Mouse (Mus musculus): ENCODE data around the gene Fam120a. TPM values are rescaled to one million over a fixed set of nuclear protein-coding genes. Genes with fewer than 3 reads are reported as not detected.

The Fam120a gene
- polyA plus RNA-seq, 1 experiment from 2014 or later, result 17.3 TPM

DNA sequence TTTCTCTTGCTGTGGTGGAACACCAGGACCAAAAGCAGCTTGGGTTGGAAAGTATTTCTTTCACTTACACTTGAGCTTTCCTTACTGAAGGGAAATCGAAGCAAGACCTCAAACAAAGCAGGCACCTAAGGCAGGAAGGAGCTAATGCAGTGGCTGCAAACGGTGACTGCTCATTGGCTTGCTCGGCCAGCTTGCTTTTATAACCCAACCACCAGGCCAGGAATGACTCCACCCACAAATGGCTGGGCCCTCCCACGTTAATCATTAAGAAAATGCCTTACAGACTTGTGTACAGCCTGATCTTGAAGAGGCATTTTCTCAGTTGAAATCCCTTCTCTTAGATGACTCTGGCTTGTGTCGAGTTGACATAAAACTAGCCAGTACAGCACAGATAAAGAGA is 3.2 kb upstream of the Fam120a start:
- H3K27me3 ChIP-seq (ENCODE audit: control insufficient read depth, insufficient read depth, low read length), result no peaks in the 10 kb centered on the region
- 76% methylated on average over 5 of the region's 5 CpGs for WGBS
- no peaks in the 10 kb centered on the region for H3K9me3 ChIP-seq (ENCODE audit: control insufficient read depth, low read length)
- no peak overlapping the region for H3K9ac ChIP-seq (replicated peaks; ENCODE audit: low read length)
- no peak for DNase-seq
- no peak overlapping the region for H3K4me2 ChIP-seq (ENCODE audit: low read length)
- no peak overlapping the region for H3K4me3 ChIP-seq (replicated peaks; ENCODE audit: low read depth, low read length)
- ATAC-seq (ENCODE audit: low FRiP score, low TSS enrichment), result no peak
- no peaks in the 10 kb centered on the region for H3K36me3 ChIP-seq (ENCODE audit: control insufficient read depth, insufficient read depth, low read length)
- H3K27ac ChIP-seq (replicated peaks; ENCODE audit: low read depth, low read length), result no peak overlapping the region
- H3K4me1 ChIP-seq (ENCODE audit: control insufficient read depth, insufficient read depth, low read length), result peaks cover 9% of the 10 kb centered on the region

DNA sequence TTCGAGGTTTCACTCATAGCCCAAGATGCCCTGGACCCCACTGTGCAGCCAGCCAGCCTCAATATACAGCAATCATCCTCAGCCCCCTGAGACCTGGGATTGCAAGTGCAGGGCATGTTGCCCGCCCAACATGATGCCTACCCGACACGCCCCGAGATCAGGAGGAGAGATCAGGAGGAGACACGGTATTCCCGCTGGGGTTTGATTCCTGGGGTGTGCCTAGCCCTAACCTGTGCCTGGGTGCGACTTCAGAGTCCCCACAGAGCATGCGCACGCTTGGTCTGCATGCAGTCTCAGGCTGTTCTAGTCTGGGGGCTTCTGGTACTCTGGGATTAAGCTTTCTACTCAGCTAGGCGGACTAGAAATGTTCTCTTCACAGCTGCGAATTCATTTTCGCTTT is 2.7 kb upstream of the Fam120a start:
- no peak for ATAC-seq (ENCODE audit: low FRiP score, low TSS enrichment)
- no peaks in the 10 kb centered on the region for H3K27me3 ChIP-seq (ENCODE audit: control insufficient read depth, insufficient read depth, low read length)
- DNase-seq, result no peak
- no peak overlapping the region for H3K9ac ChIP-seq (replicated peaks; ENCODE audit: low read length)
- H3K36me3 ChIP-seq (ENCODE audit: control insufficient read depth, insufficient read depth, low read length), result no peaks in the 10 kb centered on the region
- H3K4me2 ChIP-seq (ENCODE audit: low read length), result no peak overlapping the region
- no peaks in the 10 kb centered on the region for H3K9me3 ChIP-seq (ENCODE audit: control insufficient read depth, low read length)
- no peak overlapping the region for H3K27ac ChIP-seq (replicated peaks; ENCODE audit: low read depth, low read length)
- 67% methylated on average over 13 of the region's 13 CpGs for WGBS
- no peak overlapping the region for H3K4me3 ChIP-seq (replicated peaks; ENCODE audit: low read depth, low read length)
- peaks cover 14% of the 10 kb centered on the region for H3K4me1 ChIP-seq (ENCODE audit: control insufficient read depth, insufficient read depth, low read length)

DNA sequence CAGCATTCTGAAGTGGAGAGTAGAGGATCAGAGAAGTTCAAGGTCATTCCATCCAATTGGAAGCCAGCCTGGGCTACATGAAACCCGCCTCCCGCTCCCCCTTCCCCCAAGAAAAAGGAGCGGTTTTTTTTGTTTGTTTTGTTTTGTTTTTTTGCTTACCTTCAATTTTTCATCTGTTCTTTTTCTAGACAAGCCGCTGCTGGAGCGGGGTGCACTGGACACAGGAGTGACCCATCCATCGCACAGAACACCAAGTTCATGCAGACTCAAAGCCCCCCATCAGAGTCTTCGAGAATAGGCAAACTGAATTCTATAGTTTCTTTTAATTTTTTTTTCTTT is 902 bp upstream of the Fam120a start:
- peak overlapping the region; percentile 97 for H3K27ac ChIP-seq (replicated peaks; ENCODE audit: low read depth, low read length)
- no peaks in the 10 kb centered on the region for H3K27me3 ChIP-seq (ENCODE audit: control insufficient read depth, insufficient read depth, low read length)
- no peak for ATAC-seq (ENCODE audit: low FRiP score, low TSS enrichment)
- DNase-seq, result no peak
- H3K9me3 ChIP-seq (ENCODE audit: control insufficient read depth, low read length), result no peaks in the 10 kb centered on the region
- 9% methylated on average over 7 of the region's 7 CpGs for WGBS
- H3K4me2 ChIP-seq (ENCODE audit: low read length), result peak overlapping the region; percentile 99
- H3K9ac ChIP-seq (replicated peaks; ENCODE audit: low read length), result peak overlapping the region; percentile 90
- H3K4me1 ChIP-seq (ENCODE audit: control insufficient read depth, insufficient read depth, low read length), result peaks cover 22% of the 10 kb centered on the region
- peak overlapping the region; percentile 89 for H3K4me3 ChIP-seq (replicated peaks; ENCODE audit: low read depth, low read length)
- H3K36me3 ChIP-seq (ENCODE audit: control insufficient read depth, insufficient read depth, low read length), result no peaks in the 10 kb centered on the region

DNA sequence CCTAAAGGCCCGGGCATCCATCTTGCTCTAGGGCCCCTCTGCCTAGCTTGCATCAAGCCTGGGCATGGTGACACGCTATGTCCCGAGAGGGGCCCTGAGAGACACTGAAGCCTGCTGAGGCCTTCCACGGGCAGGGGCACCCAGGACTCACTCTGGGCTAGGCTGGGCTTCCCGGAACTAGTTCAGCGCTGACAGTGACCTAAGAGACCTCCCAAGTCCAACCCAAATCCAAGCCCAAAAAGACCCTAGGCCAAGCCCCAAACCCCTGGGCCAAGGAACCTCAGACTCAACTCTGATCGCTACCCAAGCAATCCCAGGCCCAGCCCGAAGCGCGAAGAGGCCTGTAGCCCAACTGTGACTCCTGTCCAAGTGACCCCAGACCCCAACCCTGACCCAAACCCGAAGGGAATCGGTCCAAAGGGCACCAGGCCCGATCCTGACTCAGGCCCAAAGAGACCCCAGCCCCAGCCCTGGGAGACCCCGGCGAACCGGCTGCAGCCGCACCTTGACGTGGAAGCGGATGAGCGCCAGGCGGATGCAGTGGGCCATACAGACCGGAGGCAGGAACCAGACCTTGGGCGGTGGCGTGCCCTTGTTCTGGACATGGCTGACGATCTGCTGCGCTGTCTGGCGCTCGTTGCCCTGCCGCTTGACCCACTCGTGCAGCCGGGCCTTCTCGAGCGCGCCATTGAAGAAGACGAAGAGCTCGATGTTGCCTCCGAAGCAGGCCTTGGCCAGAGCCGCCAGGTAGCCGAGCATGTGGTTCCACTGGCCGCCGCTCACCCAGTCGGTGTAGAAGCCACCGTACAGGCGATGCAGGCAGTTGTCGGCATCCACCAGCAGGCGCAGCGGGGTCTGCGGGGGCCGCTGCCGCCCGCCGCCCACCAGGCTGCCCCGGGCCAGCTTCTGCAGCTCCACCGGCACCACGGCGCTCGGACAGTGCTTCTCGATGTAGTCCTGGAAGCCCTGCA is 681 bp downstream of the Fam120a start:
- H3K9ac ChIP-seq (replicated peaks; ENCODE audit: low read length), result peak overlapping the region; percentile 90

DNA sequence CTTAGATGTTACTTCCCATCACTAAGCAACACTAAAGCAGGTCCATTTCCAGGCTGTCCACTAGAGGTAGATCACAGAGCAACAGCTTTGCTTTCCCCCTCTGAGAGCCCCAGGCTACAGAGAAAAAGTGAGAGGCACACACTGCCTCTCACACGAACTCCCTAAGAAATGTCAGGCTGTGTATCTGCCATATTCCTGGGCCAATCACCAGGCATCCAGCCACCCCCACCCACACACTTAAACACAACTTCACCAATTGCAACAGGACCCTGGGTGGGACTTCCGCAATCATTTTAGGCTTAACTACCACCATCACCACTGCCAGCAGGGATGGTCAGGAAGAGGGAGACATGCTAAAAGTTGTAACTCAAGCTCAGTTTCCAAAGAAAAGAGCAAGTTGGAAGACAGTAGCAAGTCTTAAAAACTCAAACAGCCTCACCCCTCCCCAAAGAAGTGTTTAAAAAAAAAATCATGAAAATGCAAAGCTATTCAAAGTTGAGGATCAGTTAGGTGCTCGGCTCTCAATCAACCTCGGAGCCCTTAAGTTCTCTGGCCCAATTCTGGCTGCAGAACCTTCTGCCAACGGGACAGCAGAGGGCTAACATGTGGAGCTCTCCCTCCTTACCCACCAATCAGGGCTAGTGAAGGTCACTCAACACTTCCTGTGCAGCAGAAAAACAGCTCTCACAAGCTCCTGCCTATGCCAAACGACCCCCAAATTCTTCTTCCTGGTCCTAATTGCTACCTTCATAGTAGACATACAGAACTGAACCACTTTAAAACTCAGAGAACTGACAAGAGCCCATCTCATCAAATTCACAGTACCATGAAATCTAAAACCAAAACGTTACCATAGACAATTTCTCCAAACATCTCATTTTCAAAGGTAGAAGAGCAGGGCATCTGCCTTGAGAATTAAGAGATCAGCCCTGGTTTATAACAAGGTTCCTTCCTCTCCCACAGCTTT is 2.0 kb downstream of the Fam120a start:
- H3K4me1 ChIP-seq (ENCODE audit: control insufficient read depth, insufficient read depth, low read length), result peaks cover 25% of the 10 kb centered on the region
- peak overlapping the region; percentile 90 for H3K9ac ChIP-seq (replicated peaks; ENCODE audit: low read length)
- no peaks in the 10 kb centered on the region for H3K36me3 ChIP-seq (ENCODE audit: control insufficient read depth, insufficient read depth, low read length)
- DNase-seq (peak; percentile 70), ATAC-seq (ENCODE audit: low FRiP score, low TSS enrichment) (no peak)
- peak overlapping the region; percentile 89 for H3K4me3 ChIP-seq (replicated peaks; ENCODE audit: low read depth, low read length)
- 20% methylated on average over 7 of the region's 7 CpGs for WGBS
- H3K27ac ChIP-seq (replicated peaks; ENCODE audit: low read depth, low read length), result no peak overlapping the region
- peak overlapping the region; percentile 99 for H3K4me2 ChIP-seq (ENCODE audit: low read length)
- no peaks in the 10 kb centered on the region for H3K27me3 ChIP-seq (ENCODE audit: control insufficient read depth, insufficient read depth, low read length)
- H3K9me3 ChIP-seq (ENCODE audit: control insufficient read depth, low read length), result no peaks in the 10 kb centered on the region

More for the DNA sequence above, 681 bp downstream of the Fam120a start:
- H3K4me2 ChIP-seq (ENCODE audit: low read length), result peak overlapping the region; percentile 99
- peak overlapping the region; percentile 97 for H3K27ac ChIP-seq (replicated peaks; ENCODE audit: low read depth, low read length)
- H3K9me3 ChIP-seq (ENCODE audit: control insufficient read depth, low read length), result no peaks in the 10 kb centered on the region
- H3K36me3 ChIP-seq (ENCODE audit: control insufficient read depth, insufficient read depth, low read length), result no peaks in the 10 kb centered on the region
- H3K4me1 ChIP-seq (ENCODE audit: control insufficient read depth, insufficient read depth, low read length), result peaks cover 25% of the 10 kb centered on the region
- WGBS, result under 1% methylated on average over 58 of the region's 58 CpGs
- ATAC-seq (ENCODE audit: low FRiP score, low TSS enrichment), result peak; percentile 7; the same call in 1 of the 2 replicates
- H3K4me3 ChIP-seq (replicated peaks; ENCODE audit: low read depth, low read length), result peak overlapping the region; percentile 89
- H3K27me3 ChIP-seq (ENCODE audit: control insufficient read depth, insufficient read depth, low read length), result no peaks in the 10 kb centered on the region
- peak; percentile 66 for DNase-seq

DNA sequence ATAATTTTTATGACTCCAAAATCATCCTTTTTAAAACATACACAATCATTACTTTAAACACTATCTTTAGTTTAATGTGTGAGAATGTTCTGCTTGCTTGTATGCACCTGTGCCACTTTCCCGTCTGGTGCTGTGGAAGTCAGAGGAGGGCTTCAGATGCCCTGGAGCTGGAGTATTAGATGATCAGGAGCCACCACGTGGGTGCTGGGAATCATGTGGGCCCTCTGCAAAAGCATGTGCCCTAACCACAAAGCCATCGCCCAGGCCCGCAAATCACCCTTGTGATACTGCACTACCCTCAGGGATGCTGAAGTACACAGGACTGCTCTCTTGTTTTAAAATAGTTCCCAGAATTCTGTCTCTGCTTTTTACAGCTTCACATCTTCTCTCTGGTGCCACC is 3.0 kb downstream of the Fam120a start:
- Histone ChIP-seq H3K27me3 (ENCODE audit: control insufficient read depth, insufficient read depth, low read length) (no peaks in the 10 kb centered on the region), H3K27ac (replicated peaks; ENCODE audit: low read depth, low read length) (no peak overlapping the region), H3K36me3 (ENCODE audit: control insufficient read depth, insufficient read depth, low read length) (no peaks in the 10 kb centered on the region), H3K4me2 (ENCODE audit: low read length) (peak overlapping the region; percentile 99), H3K9ac (replicated peaks; ENCODE audit: low read length) (no peak overlapping the region), H3K9me3 (ENCODE audit: control insufficient read depth, low read length) (no peaks in the 10 kb centered on the region), H3K4me3 (replicated peaks; ENCODE audit: low read depth, low read length) (no peak overlapping the region), H3K4me1 (ENCODE audit: control insufficient read depth, insufficient read depth, low read length) (peaks cover 25% of the 10 kb centered on the region)
- WGBS, result 79% methylated on average over 4 of the region's 4 CpGs
- ATAC-seq (ENCODE audit: low FRiP score, low TSS enrichment) (no peak), DNase-seq (no peak)

DNA sequence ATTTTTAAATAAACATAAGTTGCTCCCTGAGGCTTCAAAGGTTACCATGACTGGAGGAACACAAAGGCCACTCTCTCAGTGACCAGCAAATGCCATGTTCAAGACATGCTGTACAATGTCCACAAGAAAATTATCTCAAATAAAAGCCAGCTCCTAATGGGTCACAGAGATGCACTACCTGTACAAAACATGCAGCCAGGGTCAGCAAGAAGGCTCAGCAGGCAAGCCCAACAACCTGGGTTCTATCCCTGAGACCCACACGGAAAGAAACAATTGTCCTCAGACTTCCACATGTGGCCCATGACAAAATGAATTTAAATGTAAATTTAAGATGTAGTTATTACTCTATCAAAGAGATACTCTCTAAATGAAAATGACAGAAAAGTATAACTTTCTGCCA is 4.7 kb downstream of the Fam120a start:
- 78% methylated on average over 1 of the region's 1 CpGs for WGBS
- Histone ChIP-seq H3K4me3 (replicated peaks; ENCODE audit: low read depth, low read length) (no peak overlapping the region), H3K36me3 (ENCODE audit: control insufficient read depth, insufficient read depth, low read length) (no peaks in the 10 kb centered on the region), H3K4me1 (ENCODE audit: control insufficient read depth, insufficient read depth, low read length) (peaks cover 25% of the 10 kb centered on the region), H3K9me3 (ENCODE audit: control insufficient read depth, low read length) (no peaks in the 10 kb centered on the region), H3K27me3 (ENCODE audit: control insufficient read depth, insufficient read depth, low read length) (no peaks in the 10 kb centered on the region), H3K27ac (replicated peaks; ENCODE audit: low read depth, low read length) (no peak overlapping the region), H3K9ac (replicated peaks; ENCODE audit: low read length) (no peak overlapping the region), H3K4me2 (ENCODE audit: low read length) (no peak overlapping the region)
- DNase-seq (no peak), ATAC-seq (ENCODE audit: low FRiP score, low TSS enrichment) (no peak)

DNA sequence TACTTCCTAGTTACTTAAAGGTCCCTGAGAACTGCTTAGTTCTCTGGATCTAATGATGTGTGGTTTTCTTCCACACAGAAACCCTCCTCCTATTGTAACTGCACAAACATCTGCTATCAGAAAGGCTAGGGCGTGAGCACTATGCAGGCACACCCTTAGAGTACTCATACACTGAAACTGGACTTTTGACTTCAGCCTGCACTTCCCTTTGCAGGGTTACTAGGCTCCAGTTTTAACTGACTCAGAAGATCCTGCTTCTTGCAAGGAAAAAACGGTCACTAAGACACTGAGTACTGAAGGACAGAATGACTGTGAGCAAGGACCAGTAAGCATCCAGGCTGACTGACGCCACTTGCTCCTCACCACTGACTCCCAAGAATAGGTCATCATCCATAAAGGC is 5.3 kb downstream of the Fam120a start:
- Histone ChIP-seq H3K9me3 (ENCODE audit: control insufficient read depth, low read length) (no peaks in the 10 kb centered on the region), H3K9ac (replicated peaks; ENCODE audit: low read length) (no peak overlapping the region), H3K4me3 (replicated peaks; ENCODE audit: low read depth, low read length) (no peak overlapping the region), H3K36me3 (ENCODE audit: control insufficient read depth, insufficient read depth, low read length) (no peaks in the 10 kb centered on the region), H3K27me3 (ENCODE audit: control insufficient read depth, insufficient read depth, low read length) (no peaks in the 10 kb centered on the region), H3K4me2 (ENCODE audit: low read length) (no peak overlapping the region), H3K4me1 (ENCODE audit: control insufficient read depth, insufficient read depth, low read length) (peaks cover 25% of the 10 kb centered on the region), H3K27ac (replicated peaks; ENCODE audit: low read depth, low read length) (no peak overlapping the region)
- no peak for ATAC-seq (ENCODE audit: low FRiP score, low TSS enrichment)
- no peak for DNase-seq
- WGBS, result 69% methylated on average over 3 of the region's 3 CpGs
